Mouse (Mus musculus): ENCODE data around the gene Ipo9. TPM values are rescaled to one million over a fixed set of nuclear protein-coding genes. Genes with fewer than 3 reads are reported as not detected.

The Ipo9 gene
- polyA plus RNA-seq, 1 experiment from 2014 or later: 21.4 TPM

DNA sequence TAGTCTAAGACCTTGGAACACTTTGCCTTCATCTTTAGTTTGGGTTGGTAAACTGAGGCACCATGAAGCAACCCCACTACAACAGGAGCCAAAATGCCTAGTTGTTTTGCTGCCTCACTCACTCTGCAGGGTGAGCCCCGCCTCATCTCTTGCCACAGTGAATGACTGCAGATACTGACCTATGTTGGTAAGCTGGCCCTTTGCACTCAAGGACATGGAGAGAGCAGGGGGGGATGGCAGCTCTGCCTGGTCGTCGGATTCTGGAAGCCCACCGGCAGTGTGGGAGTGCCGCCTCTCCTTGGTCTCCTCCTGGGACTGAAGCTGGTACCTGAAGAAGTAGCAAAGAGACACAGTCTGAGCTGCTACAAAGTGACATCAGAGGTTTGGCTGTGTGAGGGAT is 37.2 kb upstream of the Ipo9 start:
- H3K27me3 ChIP-seq (replicated peaks; ENCODE audit: control insufficient read depth, insufficient read depth, low read length): no peaks in the 10 kb centered on the region
- no peaks in the 10 kb centered on the region for H3K4me1 ChIP-seq (replicated peaks; ENCODE audit: control insufficient read depth, insufficient read depth, low read length)
- peaks cover 40% of the 10 kb centered on the region for H3K36me3 ChIP-seq (ENCODE audit: control insufficient read depth, insufficient read depth)
- no peak overlapping the region for H3K9ac ChIP-seq (ENCODE audit: low read depth, low read length)
- no peaks in the 10 kb centered on the region for H3K9me3 ChIP-seq (ENCODE audit: control insufficient read depth)
- no peak overlapping the region for H3K4me3 ChIP-seq (ENCODE audit: low read depth, low read length)
- no peak for ATAC-seq
- H3K27ac ChIP-seq (ENCODE audit: low read depth, low read length): no peak overlapping the region
- no peak overlapping the region for H3K4me2 ChIP-seq (replicated peaks; ENCODE audit: low read depth)
- WGBS: 89% methylated on average over 5 of the region's 5 CpGs
- no peak for TF ChIP-seq CTCF (IDR thresholded peaks at IDR 0.05; ENCODE audit: low read depth)

DNA sequence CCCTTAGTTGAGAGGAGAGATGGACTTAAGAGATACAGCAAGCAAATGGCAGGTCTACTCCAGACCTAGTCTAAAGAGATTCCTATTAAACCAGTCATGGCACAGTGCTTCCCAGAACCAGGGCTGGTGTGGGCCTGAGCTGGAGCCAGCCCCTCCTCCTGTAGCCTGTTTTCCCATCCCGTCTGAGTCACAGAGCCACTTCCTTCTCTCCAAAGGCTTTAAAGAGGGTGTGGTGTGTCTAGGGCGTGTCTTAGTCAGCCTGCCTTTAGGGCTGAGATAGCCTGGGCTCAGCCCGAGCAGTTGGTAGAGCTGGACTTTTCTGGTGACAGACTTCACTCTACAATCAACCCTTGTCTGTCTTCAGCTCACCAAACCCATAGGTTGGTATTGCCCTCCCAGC is 36.6 kb upstream of the Ipo9 start:
- Histone ChIP-seq H3K4me3 (ENCODE audit: low read depth, low read length) (no peak overlapping the region), H3K27me3 (replicated peaks; ENCODE audit: control insufficient read depth, insufficient read depth, low read length) (no peaks in the 10 kb centered on the region), H3K9ac (ENCODE audit: low read depth, low read length) (no peak overlapping the region), H3K4me2 (replicated peaks; ENCODE audit: low read depth) (no peak overlapping the region), H3K27ac (ENCODE audit: low read depth, low read length) (no peak overlapping the region), H3K9me3 (ENCODE audit: control insufficient read depth) (no peaks in the 10 kb centered on the region), H3K4me1 (replicated peaks; ENCODE audit: control insufficient read depth, insufficient read depth, low read length) (no peaks in the 10 kb centered on the region), H3K36me3 (ENCODE audit: control insufficient read depth, insufficient read depth) (peaks cover 37% of the 10 kb centered on the region)
- ATAC-seq: no peak
- no peak for TF ChIP-seq CTCF (IDR thresholded peaks at IDR 0.05; ENCODE audit: low read depth)
- WGBS: 40% methylated on average over 3 of the region's 3 CpGs

DNA sequence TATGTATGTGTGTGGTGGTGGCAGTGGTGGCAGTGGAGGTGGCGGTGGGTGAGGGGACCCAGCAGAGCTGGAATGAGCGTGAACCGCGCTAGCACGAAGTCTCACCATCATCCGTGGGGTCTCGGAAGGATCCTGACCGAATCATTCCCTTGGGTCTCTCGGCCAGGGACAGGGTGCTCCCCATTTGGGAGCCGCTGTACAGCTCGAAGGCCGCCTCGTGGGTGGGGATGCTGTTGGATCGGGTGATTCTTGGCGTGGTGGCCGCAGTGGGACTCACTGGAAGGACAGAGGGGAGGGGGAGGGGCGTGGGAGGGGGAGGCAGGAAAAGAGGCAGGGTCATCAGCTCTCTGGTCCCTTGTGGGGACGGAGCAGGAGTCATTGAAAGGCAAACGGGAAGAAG is 35.4 kb upstream of the Ipo9 start:
- Histone ChIP-seq H3K27me3 (replicated peaks; ENCODE audit: control insufficient read depth, insufficient read depth, low read length) (no peaks in the 10 kb centered on the region), H3K4me3 (ENCODE audit: low read depth, low read length) (no peak overlapping the region), H3K36me3 (ENCODE audit: control insufficient read depth, insufficient read depth) (peaks cover 30% of the 10 kb centered on the region), H3K9ac (ENCODE audit: low read depth, low read length) (no peak overlapping the region), H3K27ac (ENCODE audit: low read depth, low read length) (no peak overlapping the region), H3K4me2 (replicated peaks; ENCODE audit: low read depth) (no peak overlapping the region), H3K9me3 (ENCODE audit: control insufficient read depth) (no peaks in the 10 kb centered on the region), H3K4me1 (replicated peaks; ENCODE audit: control insufficient read depth, insufficient read depth, low read length) (no peaks in the 10 kb centered on the region)
- no peak for TF ChIP-seq CTCF (IDR thresholded peaks at IDR 0.05; ENCODE audit: low read depth)
- 88% methylated on average over 19 of the region's 19 CpGs for WGBS
- no peak for ATAC-seq

DNA sequence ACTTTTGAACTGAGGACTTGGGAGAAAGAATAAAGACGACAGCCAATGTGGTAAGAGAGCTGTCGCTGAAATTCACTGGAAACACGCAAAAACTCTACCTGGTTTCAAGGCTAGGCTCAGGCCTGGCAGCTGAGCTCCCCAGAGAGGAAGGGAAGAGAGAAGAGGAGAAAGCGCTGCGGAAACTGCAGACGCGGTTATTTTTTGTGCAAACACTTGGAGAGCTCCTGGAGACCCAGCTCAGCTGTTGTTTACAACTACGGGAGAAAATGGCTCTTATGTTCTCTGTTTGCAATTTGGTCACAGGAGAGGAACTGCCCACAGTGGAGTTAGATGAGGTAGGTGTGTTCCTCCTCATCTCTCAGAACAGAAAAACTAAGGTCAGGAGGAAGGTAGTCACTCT is 32.4 kb upstream of the Ipo9 start:
- no peak for TF ChIP-seq CTCF (IDR thresholded peaks at IDR 0.05; ENCODE audit: low read depth)
- Histone ChIP-seq H3K36me3 (ENCODE audit: control insufficient read depth, insufficient read depth) (peaks cover 35% of the 10 kb centered on the region), H3K27me3 (replicated peaks; ENCODE audit: control insufficient read depth, insufficient read depth, low read length) (no peaks in the 10 kb centered on the region), H3K4me2 (replicated peaks; ENCODE audit: low read depth) (no peak overlapping the region), H3K9me3 (ENCODE audit: control insufficient read depth) (no peaks in the 10 kb centered on the region), H3K4me1 (replicated peaks; ENCODE audit: control insufficient read depth, insufficient read depth, low read length) (no peaks in the 10 kb centered on the region), H3K4me3 (ENCODE audit: low read depth, low read length) (no peak overlapping the region), H3K9ac (ENCODE audit: low read depth, low read length) (no peak overlapping the region), H3K27ac (ENCODE audit: low read depth, low read length) (no peak overlapping the region)
- 61% methylated on average over 8 of the region's 8 CpGs for WGBS
- ATAC-seq: no peak

DNA sequence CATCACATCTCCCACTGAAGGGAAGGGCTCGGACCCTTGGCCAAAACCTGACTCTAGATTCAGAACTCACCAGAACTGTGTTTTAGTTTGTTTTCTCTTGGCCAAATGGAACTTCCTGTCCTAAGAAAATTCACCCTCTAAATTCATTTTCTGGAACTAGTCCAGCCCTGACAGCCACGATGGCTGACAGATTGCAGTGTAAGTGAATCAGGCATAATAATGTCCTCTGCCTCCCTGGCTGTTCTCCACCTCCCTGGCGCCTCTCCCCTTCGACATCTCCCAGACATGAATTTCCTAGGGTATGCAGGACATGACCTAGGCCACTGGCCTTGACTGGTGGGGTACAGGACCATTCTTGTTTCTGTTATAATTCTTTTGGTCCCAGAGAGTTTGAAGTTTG is 32.0 kb upstream of the Ipo9 start:
- H3K36me3 ChIP-seq (ENCODE audit: control insufficient read depth, insufficient read depth): peaks cover 37% of the 10 kb centered on the region
- no peak overlapping the region for H3K4me3 ChIP-seq (ENCODE audit: low read depth, low read length)
- no peaks in the 10 kb centered on the region for H3K4me1 ChIP-seq (replicated peaks; ENCODE audit: control insufficient read depth, insufficient read depth, low read length)
- ATAC-seq: no peak
- no peaks in the 10 kb centered on the region for H3K27me3 ChIP-seq (replicated peaks; ENCODE audit: control insufficient read depth, insufficient read depth, low read length)
- no peak overlapping the region for H3K27ac ChIP-seq (ENCODE audit: low read depth, low read length)
- H3K4me2 ChIP-seq (replicated peaks; ENCODE audit: low read depth): no peak overlapping the region
- 60% methylated on average over 4 of the region's 4 CpGs for WGBS
- TF ChIP-seq CTCF (IDR thresholded peaks at IDR 0.05; ENCODE audit: low read depth): no peak
- no peak overlapping the region for H3K9ac ChIP-seq (ENCODE audit: low read depth, low read length)
- H3K9me3 ChIP-seq (ENCODE audit: control insufficient read depth): no peaks in the 10 kb centered on the region

DNA sequence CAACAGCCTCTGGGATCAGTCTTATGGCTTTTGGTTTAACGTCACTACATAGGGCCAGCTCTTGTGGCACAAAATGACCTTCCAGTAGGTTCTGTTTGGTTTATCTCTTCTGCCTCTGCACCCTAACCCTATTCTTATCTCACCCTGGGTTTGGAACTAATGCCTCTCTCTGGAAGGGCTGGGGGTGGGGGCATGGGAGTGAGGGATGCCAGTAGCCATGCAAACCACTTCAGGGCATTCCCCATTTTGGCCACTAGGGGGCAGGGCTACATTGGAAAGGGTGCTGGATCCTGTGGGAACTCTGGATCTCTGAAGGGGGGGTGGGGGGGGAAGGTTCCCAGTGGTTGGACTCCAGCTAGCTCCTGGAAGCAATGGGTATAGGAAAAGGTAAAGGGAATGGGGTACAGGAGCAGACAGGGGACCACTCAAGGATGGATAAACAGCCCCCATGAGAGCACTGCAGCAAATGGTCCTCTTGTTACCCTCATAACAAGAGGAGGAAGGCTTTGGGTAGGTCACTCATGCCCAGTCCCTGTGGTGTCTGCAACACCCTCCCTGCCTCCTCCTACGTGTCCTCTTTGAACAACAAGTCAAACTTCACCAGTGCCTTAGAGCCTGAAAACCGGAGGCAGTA is 30.9 kb upstream of the Ipo9 start:
- no peaks in the 10 kb centered on the region for H3K4me1 ChIP-seq (replicated peaks; ENCODE audit: control insufficient read depth, insufficient read depth, low read length)
- no peak overlapping the region for H3K4me3 ChIP-seq (ENCODE audit: low read depth, low read length)
- H3K27ac ChIP-seq (ENCODE audit: low read depth, low read length): no peak overlapping the region
- no peaks in the 10 kb centered on the region for H3K9me3 ChIP-seq (ENCODE audit: control insufficient read depth)
- no peak for ATAC-seq
- H3K4me2 ChIP-seq (replicated peaks; ENCODE audit: low read depth): no peak overlapping the region
- H3K9ac ChIP-seq (ENCODE audit: low read depth, low read length): no peak overlapping the region
- H3K36me3 ChIP-seq (ENCODE audit: control insufficient read depth, insufficient read depth): peaks cover 38% of the 10 kb centered on the region
- no peaks in the 10 kb centered on the region for H3K27me3 ChIP-seq (replicated peaks; ENCODE audit: control insufficient read depth, insufficient read depth, low read length)
- peak; percentile 82 for TF ChIP-seq CTCF (IDR thresholded peaks at IDR 0.05; ENCODE audit: low read depth)
- 89% methylated on average over 3 of the region's 3 CpGs for WGBS

DNA sequence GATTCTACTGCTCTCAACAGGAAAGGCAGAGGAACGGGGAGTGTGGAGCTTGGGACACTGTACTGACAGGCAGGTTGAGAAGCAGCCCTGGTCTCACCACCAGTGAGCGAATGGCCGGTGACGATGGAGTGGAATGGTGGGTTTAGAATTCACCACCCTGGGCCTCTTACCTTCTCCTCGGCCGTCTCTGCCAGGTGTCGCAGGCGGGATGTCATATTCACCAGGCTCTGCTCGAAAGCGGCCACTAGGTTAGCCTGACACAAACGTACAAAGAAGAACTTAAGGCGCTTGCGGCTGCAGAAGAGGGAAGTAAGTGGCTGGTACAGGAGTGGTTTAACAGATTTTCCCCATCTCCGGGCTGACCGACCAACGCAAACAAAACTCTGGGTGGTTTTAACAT is 30.2 kb upstream of the Ipo9 start:
- no peak for ATAC-seq
- no peak overlapping the region for H3K9ac ChIP-seq (ENCODE audit: low read depth, low read length)
- no peaks in the 10 kb centered on the region for H3K9me3 ChIP-seq (ENCODE audit: control insufficient read depth)
- no peaks in the 10 kb centered on the region for H3K4me1 ChIP-seq (replicated peaks; ENCODE audit: control insufficient read depth, insufficient read depth, low read length)
- H3K27ac ChIP-seq (ENCODE audit: low read depth, low read length): no peak overlapping the region
- TF ChIP-seq CTCF (IDR thresholded peaks at IDR 0.05; ENCODE audit: low read depth): no peak
- no peaks in the 10 kb centered on the region for H3K27me3 ChIP-seq (replicated peaks; ENCODE audit: control insufficient read depth, insufficient read depth, low read length)
- no peak overlapping the region for H3K4me3 ChIP-seq (ENCODE audit: low read depth, low read length)
- no peak overlapping the region for H3K4me2 ChIP-seq (replicated peaks; ENCODE audit: low read depth)
- 87% methylated on average over 16 of the region's 16 CpGs for WGBS
- H3K36me3 ChIP-seq (ENCODE audit: control insufficient read depth, insufficient read depth): peaks cover 32% of the 10 kb centered on the region
